Mouse (Mus musculus): Measurements from ENCODE around the gene Klhl30.
A peak's percentile ranks its signal among the peaks of the same experiment; 100 is the strongest.

The Klhl30 gene

GRCm38 (mm10) chr1:91350841-91351240 lies at the start of gene Klhl30:
Gene Klhl30 (plus strand): TSS chr1:91351016.
- no peak for DNase-seq

- no peak for DNase-seq
Measured at GRCm38 (mm10) chr1:91301206-91301920, 49.5 kb upstream of the Klhl30 start.

- DNase-seq: no peak
Measured at GRCm38 (mm10) chr1:91302021-91302420, 48.8 kb upstream of the Klhl30 start.

GRCm38 (mm10) chr1:91304621-91305020 lies 46.2 kb upstream of the Klhl30 start:
- DNase-seq: no peak

GRCm38 (mm10) chr1:91309366-91310085 lies 41.3 kb upstream of the Klhl30 start:
- no peak for DNase-seq

- no peak for DNase-seq
Measured at GRCm38 (mm10) chr1:91312273-91312672, 38.5 kb upstream of the Klhl30 start.

- DNase-seq: no peak
Measured at GRCm38 (mm10) chr1:91313251-91313650, 37.6 kb upstream of the Klhl30 start.

- DNase-seq: no peak
Measured at GRCm38 (mm10) chr1:91317656-91318055, 33.2 kb upstream of the Klhl30 start.

GRCm38 (mm10) chr1:91321760-91322438 lies 28.9 kb upstream of the Klhl30 start, which contains the start of gene Espnl:
Gene Espnl (plus strand): TSS chr1:91322075.
- DNase-seq: no peak

GRCm38 (mm10) chr1:91324646-91325045 lies 26.2 kb upstream of the Klhl30 start:
- DNase-seq: no peak

- no peak for DNase-seq
Measured at GRCm38 (mm10) chr1:91325488-91326042, 25.3 kb upstream of the Klhl30 start.

- no peak for DNase-seq
Measured at GRCm38 (mm10) chr1:91332102-91332501, 18.7 kb upstream of the Klhl30 start.

- DNase-seq: no peak
Measured at GRCm38 (mm10) chr1:91333582-91333981, 17.2 kb upstream of the Klhl30 start.

GRCm38 (mm10) chr1:91337355-91337754 lies 13.5 kb upstream of the Klhl30 start:
- no peak for DNase-seq

GRCm38 (mm10) chr1:91344001-91344400 lies 6.8 kb upstream of the Klhl30 start:
- peak; percentile 50 for DNase-seq

- no peak for DNase-seq
Measured at GRCm38 (mm10) chr1:91344921-91345685, 5.7 kb upstream of the Klhl30 start.

GRCm38 (mm10) chr1:91346892-91347291 lies 3.9 kb upstream of the Klhl30 start:
- peak; percentile 35 for DNase-seq

- DNase-seq: no peak
Measured at GRCm38 (mm10) chr1:91351249-91351648, 433 bp downstream of the Klhl30 start.

GRCm38 (mm10) chr1:91352277-91352676 lies 1.5 kb downstream of the Klhl30 start:
- no peak for DNase-seq

- no peak for DNase-seq
Measured at GRCm38 (mm10) chr1:91356105-91356504, 5.3 kb downstream of the Klhl30 start.

- no peak for DNase-seq
Measured at GRCm38 (mm10) chr1:91362113-91362512, 11.3 kb downstream of the Klhl30 start.

- DNase-seq: no peak
Measured at GRCm38 (mm10) chr1:91364822-91365644, 14.2 kb downstream of the Klhl30 start.
